Mouse (Mus musculus) E14TG2a.4 (cell line): Measurements from ENCODE around the gene Phkg2.

Experiments
- CTCF ChIP-seq: conservative IDR thresholded peaks from 2 replicates; pipeline ENCODE4 v1.5.1; 2014; ENCODE audit warnings: low read length
- NANOG ChIP-seq: IDR thresholded peaks from 2 replicates; pipeline ENCODE4 v1.6.1; 2014; ENCODE audit warnings: borderline replicate concordance, low read length, mixed read lengths
- POU5F1 ChIP-seq: IDR thresholded peaks from 2 replicates; pipeline ENCODE4 v1.6.1; 2014; ENCODE audit warnings: low read length, borderline replicate concordance

DNA sequence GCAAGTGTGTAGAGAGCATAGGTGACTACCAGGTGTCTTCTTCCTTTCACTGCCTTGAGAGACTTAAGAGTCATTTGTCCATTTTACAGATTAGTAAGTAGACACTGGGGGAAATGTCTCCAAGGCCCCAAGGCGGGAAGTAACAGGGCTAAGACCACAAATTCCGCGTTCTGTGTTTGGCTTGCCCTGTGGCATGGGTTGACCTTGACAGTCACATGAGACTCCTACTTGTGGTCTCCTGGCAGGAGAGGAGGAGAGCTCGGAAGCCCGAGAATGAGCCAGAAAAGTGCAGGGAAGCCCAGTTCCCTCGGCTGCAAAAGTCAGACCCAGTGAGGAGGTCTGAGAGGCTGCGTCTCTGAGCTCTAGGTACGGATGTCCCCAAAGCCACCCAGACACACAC is 40.4 kb downstream of the Phkg2 start:
- TF ChIP-seq CTCF (no peak), NANOG (no peak), POU5F1 (no peak)
